Mouse (Mus musculus) bone marrow macrophage, adult 2 months (primary cell): ENCODE data around the gene Lrrc55.

Experiments used
- CTCF ChIP-seq: IDR thresholded peaks from 2 replicates; pipeline ENCODE4 v1.5.1; 2012; ENCODE audit warnings: low read depth, mild to moderate bottlenecking, low read length, moderate library complexity
- POLR2A ChIP-seq: IDR thresholded peaks from 2 replicates; pipeline ENCODE4 v1.6.1; 2012; ENCODE audit warnings: mild to moderate bottlenecking, low read depth, low read length, borderline replicate concordance

- TF ChIP-seq CTCF (no peak), POLR2A (no peak)
Observed at GRCm38 (mm10) chr2:85161638-85162093, 35.3 kb downstream of the Lrrc55 start.
